Mouse (Mus musculus): ENCODE measurements around the gene Stx2.

Gene Stx2

GRCm38 (mm10) chr5:129008412-129008826 is at the start of gene Stx2:
Gene Stx2, minus strand, starts transcription at chr5:129008574.
- peak; percentile 95 to 97 for DNase-seq

- peak in 1 of 2 experiments; percentile 31 for DNase-seq
Observed at GRCm38 (mm10) chr5:129054675-129055284, 46.4 kb upstream of the Stx2 start.

GRCm38 (mm10) chr5:129052636-129053355 is 44.4 kb upstream of the Stx2 start:
- DNase-seq: no peak

GRCm38 (mm10) chr5:129051910-129052309 is 43.5 kb upstream of the Stx2 start:
- DNase-seq: no peak

- no peak for DNase-seq
Observed at GRCm38 (mm10) chr5:129049372-129049771, 41.0 kb upstream of the Stx2 start.

- no peak for DNase-seq
Observed at GRCm38 (mm10) chr5:129045641-129046580, 37.5 kb upstream of the Stx2 start.

- no peak for DNase-seq
Observed at GRCm38 (mm10) chr5:129037739-129038138, 29.4 kb upstream of the Stx2 start.

DNA sequence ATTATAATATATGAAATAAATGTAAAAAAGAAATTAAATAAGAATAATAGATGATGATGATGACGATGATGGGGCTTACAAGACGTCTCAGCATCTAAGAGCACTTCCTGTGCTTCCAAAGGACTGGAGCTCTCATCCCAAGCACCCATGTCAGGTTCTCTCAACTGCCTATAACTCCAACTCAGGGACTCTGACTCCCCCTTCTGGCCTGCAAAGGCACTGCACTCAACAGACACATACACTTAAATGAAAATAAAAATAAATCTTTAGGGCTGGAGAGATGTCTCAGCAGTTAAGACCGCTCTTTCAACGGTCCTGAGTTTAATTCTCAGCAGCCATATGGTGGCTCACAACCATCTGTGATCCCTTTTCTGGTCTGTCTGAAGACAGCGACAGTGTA is 28.3 kb upstream of the Stx2 start:
- no peak for DNase-seq

- no peak for DNase-seq
Observed at GRCm38 (mm10) chr5:129029131-129029723, 20.9 kb upstream of the Stx2 start.

DNA sequence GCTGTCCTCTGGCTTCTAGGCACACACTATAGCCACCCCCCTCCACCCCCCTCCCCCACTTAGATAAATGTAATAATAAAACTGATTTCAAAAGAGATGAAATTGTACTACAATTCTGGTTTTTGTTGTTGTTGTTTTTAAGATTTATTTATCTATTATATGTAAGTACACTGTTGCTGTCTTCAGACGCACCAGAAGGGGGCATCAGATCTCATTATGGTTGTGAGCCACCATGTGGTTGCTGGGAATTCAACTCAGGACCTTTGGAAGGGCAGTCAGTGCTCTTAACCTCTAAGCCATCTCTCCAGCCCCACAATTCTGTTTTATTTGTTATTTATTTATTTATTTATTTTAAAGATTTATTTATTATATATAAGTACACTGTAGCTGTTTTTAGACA is 18.3 kb upstream of the Stx2 start:
- no peak for DNase-seq

DNA sequence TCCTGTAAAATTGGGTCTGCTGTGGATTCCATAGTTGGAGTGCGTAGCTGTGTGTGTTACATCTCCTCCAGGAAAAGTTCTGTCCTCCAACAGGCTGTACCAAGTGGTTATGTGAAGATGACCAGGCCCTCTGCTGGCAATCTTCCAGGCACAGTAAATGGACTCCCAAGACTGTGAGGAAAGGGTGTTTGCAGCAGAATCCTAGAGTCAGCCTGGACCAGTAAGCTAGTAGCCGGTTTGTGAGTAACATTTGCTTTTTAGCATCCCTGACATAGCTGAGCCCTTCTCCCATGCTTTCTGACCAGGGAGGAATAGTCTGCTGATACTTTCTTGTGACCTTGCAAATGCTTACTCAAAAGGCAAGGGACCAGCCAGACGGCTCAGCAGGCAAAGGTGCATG is 17.8 kb upstream of the Stx2 start:
- DNase-seq: no peak

GRCm38 (mm10) chr5:129025725-129026124 is 17.4 kb upstream of the Stx2 start:
- DNase-seq: no peak

GRCm38 (mm10) chr5:129025048-129025447 is 16.7 kb upstream of the Stx2 start:
- DNase-seq: no peak

DNA sequence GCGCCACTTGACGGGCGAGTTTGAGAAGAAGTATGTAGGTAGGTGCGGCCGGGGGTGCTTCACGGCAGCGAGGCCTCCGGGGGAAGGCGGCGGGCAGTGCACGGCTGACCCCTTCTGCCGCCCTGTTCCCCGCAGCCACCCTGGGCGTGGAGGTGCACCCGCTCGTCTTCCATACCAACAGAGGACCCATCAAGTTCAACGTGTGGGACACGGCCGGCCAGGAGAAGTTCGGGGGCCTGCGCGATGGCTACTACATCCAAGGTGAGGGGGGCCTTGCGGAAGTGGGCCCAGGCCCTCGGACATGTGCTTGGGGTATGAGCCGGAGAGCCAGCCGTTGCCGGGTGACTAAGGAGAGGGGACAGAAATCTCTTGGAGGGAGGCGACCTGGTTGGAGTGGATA is 12.4 kb upstream of the Stx2 start:
- DNase-seq: peak; percentile 50 to 60

GRCm38 (mm10) chr5:129020300-129020668 is 11.9 kb upstream of the Stx2 start:
- peak in 1 of 2 experiments; percentile 88 for DNase-seq

DNA sequence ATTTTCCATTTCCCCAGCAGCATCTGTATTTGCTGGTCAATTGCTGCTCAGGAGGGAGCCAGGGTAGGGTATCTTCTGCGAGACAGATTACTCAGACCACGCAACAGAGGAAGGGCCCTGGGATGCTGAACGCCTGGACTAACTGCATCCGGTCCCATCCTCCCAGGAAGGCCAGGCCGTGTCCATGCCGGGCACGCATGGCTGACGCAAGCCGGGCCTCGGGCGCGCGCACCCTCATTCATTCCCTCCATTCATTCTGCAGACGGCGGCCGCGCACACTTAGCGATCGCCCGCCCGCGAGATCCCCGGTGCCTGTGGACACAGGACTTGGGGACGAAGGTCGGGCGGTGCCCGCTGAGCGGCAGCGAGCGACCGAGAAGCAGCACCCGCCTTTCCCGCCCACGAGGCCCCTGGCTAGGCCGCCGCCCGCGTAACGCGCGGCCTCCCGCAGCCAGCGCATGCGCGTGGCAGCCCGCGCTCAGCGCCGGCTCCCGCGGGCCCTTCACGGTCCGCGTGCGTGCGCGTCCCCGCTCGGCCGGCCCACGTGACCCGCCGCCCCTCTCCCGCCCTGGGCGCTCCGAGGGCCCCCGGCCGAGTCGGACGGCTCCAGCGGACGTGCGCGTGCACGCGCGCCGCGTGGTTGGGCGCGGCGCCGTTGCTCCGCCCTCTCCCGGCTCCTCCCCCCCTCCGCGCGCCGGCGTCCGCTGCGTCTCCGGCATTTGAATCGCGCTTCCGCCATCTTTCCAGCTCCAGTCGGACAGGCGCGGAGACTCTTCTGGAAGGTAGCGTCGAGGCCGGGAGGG is 11.3 kb upstream of the Stx2 start, which contains the start of gene Ran:
Gene Ran, plus strand, starts transcription at position 573 of the 803 bp plus-strand sequence.
- DNase-seq: peak; percentile 95 to 98

DNA sequence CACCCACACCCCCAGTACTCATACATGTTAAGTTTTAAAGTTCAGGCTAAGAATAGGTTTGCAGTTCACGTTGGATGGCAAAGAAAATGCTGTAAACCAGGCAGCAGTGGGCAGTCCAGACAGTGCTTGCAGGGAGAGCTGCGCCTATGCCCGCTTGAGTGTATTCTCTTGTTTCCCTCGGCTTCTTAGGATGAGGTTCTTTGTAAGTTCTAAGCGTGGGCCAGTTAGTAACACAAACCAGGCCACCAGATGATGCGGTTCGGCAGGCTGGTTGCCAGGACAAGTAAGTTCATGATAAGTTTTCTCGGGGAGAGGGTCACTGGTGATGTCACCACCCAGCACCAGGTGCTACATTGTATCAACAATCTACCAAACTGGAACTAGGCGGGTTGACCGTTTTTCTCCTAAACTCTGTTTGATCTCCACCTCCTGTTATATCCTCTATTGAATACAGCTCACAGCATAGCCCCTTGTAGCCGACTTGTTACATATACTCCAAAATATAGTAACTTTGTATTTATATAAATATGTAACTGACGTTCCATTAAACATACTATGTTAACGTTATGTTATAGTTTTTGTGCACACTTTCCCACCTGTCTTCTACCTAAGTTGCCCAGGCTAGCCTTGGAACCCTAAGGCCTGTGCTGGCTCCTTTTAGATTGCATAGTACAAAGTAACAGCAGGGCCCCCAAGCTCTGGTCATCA is 10.6 kb upstream of the Stx2 start:
- DNase-seq: no peak

- no peak for DNase-seq
Observed at GRCm38 (mm10) chr5:129016370-129016769, 8.0 kb upstream of the Stx2 start.

DNA sequence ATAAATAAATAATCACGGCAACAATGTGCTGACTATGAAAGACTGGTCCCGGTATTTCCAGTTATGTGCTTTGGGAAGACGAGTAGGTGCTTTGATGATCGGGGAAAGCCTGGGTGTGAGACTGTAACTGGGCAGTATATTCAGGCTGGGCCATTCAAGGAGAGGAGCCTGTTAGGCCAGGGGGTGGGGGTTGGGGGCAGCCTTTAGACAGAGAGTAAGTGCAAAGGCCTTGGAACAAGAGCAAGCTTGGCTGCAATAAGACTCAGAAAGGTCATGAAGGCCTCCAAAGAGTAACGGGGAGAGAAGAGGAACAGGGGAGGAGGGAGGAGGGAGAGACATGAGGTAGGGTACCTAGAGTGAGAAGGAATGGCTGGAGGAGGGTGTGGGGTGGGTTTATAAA is 7.2 kb upstream of the Stx2 start:
- no peak for DNase-seq

- no peak for DNase-seq
Observed at GRCm38 (mm10) chr5:129015020-129015419, 6.6 kb upstream of the Stx2 start.

- DNase-seq: no peak
Observed at GRCm38 (mm10) chr5:129010937-129011336, 2.6 kb upstream of the Stx2 start.
